Mouse (Mus musculus): ENCODE data around the gene Olfr447.

Gene Olfr447

DNA sequence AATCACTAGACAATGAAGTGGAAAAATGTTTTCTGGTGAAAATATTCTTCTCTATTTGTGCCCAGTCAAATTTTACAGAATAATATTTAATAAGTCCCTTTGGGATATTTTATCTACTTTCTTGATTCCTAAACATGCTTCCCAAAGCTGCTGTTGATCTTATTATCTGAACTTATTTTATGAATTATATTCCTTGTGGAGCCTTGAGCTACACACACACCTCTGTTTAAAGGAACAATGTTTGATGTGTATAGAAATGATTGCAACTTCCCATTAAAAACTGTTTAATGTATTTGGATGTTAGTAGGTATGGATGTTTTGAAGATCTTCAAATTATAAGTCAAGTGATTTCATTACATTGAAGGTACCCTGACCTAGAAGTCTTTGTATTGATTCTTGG is at the start of gene Olfr447:
Gene Olfr447, plus strand, starts transcription at position 301 of the 400 bp plus-strand sequence.
- no peak for DNase-seq

DNA sequence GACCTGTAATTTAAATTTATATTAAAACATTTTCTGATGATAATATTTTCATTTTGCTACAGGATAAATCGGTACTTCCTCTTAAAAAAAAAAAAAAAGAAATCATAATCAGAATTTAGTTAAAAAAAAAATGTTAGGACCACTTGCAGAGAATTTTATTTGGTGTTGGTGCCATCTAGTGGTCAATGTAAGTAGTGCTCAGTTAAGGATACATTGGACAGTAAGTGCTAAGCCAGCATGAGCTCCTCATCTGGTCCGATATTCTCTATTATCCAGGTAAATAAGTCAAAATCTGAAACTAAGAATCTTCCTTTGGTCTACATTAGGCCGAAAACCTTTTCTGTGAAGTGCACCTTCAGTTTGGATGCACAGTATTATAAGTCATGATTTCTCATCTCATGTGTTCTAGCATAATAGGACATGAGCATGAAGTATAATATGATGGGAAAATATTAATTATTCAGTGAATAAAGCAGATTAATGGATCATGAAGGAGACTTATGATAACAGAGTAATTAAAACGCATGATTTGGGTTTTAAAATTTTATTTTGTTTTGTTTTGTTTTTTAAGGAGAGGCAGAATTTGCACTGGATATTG is 48.4 kb upstream of the Olfr447 start:
- peak; percentile 73 for DNase-seq

DNA sequence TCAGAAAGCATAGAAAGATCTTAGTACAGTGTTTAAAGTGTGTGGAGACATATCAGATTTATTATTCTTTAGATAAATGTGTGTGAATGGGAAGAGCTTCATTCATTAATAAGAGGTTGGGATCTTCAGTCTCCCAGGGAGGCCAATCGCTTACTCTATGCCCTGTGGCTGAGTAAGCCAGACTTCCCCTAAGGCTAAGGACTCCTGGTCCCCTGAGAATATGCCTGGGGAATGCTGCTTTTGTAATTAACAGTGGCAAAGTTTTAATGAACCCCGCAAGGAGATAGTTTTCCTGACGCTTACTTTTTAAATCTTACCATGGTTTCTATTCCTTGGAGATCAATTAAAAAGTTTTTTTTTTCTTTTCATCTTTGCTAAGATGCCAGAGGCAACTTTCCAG is 39.0 kb upstream of the Olfr447 start:
- DNase-seq, result no peak

DNA sequence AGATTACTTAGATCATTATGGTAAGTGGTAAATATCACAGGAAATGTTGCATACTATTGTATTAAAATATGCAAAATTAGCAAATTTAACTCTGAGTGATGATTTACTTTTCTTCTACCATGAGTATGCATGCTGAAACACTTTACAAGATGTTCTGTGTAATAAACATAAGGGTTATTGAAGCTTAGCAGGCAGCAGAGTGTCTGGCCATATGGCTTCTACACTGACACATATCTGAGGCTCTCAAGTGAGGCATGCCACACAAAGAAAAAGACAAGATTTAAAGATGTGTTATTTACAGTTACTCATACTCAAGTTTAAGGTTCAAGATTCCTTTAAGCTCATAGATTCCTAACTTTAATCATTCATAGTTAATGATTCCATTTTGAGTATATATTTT is 32.4 kb upstream of the Olfr447 start:
- no peak for DNase-seq

DNA sequence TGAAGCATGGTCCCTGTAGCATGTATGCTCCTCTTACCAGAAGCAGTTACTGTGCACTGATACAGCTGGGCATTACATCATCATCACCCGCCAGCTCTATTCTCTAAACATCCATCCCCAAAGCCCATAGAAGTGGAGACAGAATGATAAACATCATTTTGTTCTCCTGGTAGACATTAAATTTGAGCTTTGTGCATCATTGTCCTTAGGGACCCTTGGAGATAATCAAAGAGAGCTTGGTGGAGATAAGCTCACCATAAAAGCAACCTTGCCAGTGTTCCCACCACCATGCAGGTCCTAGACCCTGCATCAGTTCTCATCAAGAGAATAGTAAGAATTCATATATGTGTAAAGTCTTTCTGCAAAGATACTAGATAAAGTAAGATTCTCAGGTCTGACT is 18.5 kb upstream of the Olfr447 start, which contains the start of gene Olfr448:
Gene Olfr448, plus strand, starts transcription at position 301 of the 400 bp plus-strand sequence.
- DNase-seq, result no peak

DNA sequence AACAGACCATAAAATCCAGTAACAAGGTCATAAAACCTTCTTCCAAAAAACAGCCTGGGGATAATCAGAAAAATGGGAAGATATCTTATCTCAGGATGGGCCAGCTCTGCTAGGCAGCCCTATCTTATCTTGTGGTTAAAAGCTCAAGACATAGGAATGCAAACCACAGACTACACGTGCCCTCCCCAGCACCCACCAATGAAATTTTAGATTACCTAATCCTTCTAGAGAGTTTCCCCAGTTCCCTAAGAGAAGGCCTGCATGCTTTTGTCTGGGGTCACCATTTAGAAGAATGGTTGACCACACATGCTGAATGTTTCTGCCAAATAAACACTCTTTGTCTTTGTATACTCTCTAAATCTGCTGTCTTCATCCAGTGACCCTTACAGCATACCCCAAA is 8.3 kb upstream of the Olfr447 start:
- no peak for DNase-seq

DNA sequence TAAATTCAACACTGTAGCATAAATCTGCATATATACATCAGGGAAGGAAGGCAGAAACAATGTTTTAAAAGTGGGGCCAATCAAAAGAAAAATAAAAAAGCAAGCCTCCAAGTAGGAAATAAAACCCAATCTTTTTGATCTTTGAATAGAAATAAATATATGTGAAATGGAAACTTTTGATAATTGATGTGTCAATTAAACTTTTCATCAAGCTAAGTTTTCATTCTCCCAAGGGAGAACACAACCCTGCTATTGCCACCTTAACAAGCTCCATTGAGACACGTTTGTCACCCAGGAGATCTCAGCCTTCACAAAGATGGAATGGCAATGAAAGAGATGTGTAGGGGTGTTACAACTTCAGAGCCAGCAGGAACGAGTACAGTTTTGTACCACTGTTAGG is 12.4 kb downstream of the Olfr447 start, which contains the start of gene Olfr446:
Gene Olfr446, plus strand, starts transcription at position 301 of the 400 bp plus-strand sequence.
- DNase-seq, result no peak

DNA sequence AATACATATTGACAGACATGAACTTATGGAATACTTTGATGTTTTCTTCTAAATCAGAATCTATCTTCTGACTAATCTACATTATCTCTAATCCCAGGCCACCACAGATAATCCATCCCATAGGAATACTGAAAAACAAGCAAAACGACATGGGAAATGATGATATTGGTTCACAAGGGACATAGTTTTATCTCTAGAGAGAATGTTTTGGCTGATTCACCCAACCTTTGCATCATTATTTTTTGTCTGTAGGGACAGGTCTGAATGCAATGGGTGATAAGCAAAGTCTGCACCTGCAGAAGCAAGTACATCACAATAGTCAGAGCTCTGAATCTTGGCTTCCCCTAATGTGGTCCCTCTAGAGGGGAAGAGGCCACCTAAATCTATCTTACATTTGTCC is 40.1 kb downstream of the Olfr447 start, which contains the start of gene Olfr444:
Gene Olfr444, plus strand, starts transcription at position 301 of the 400 bp plus-strand sequence.
- DNase-seq, result no peak

Data from lung, postnatal 36 days (tissue).